In genomic region chr1:91730281-91730680, GRCm38 (mm10) we compare ENCODE assay signal across 24 mouse cellular contexts.
"Had no signal": no experiment of that assay in that cellular context is flagged by ENCODE, and none has a peak within 500 bp of the region (broad histone marks: within the 10 kb centered on the region; RNA-seq: fewer than 3 reads in every experiment).

No protein-coding gene starts in this region.

- H3K9ac ChIP-seq: kidney, embryonic 15.5 days; limb, embryonic 12.5 days; limb, embryonic 15.5 days; liver, embryonic 14.5 days; lung, embryonic 15.5 days; neural tube, embryonic 12.5 days; neural tube, embryonic 15.5 days; stomach, embryonic 15.5 days had no signal

- H3K36me3 ChIP-seq: kidney, embryonic 15.5 days; limb, embryonic 12.5 days; limb, embryonic 15.5 days; lung, embryonic 15.5 days; neural tube, embryonic 12.5 days; neural tube, embryonic 15.5 days; stomach, embryonic 15.5 days had no signal

- ATAC-seq: inflammation-experienced regulatory T-cells, adult 6 months had no signal

- H3K4me1 ChIP-seq: megakaryocyte, embryonic 14.5 days; stomach, embryonic 15.5 days had no signal

- H3K27ac ChIP-seq: kidney, embryonic 15.5 days; limb, embryonic 12.5 days; limb, embryonic 15.5 days; liver, embryonic 14.5 days; lung, embryonic 15.5 days; neural tube, embryonic 12.5 days; neural tube, embryonic 15.5 days; stomach, embryonic 15.5 days had no signal

- H3K9me3 ChIP-seq: kidney, embryonic 15.5 days; limb, embryonic 12.5 days; limb, embryonic 15.5 days; lung, embryonic 15.5 days; megakaryocyte, embryonic 14.5 days; neural tube, embryonic 12.5 days; neural tube, embryonic 15.5 days; stomach, embryonic 15.5 days had no signal

- DNase-seq: kidney, adult 11 months; kidney, adult 8-10 months; kidney, postnatal 10 days; kidney, postnatal 36 days; lung, adult 18-20 months; lung, postnatal 10 days; lung, postnatal 36 days; midbrain, embryonic 14.5 days; retina, postnatal 1 day; right cerebral cortex, postnatal 25 days; spleen, adult 18-20 months; thymus, adult 2 months; thymus, postnatal 14 days had no signal

- H3K4me3 ChIP-seq: kidney, embryonic 15.5 days; limb, embryonic 12.5 days; limb, embryonic 15.5 days; lung, embryonic 15.5 days; neural tube, embryonic 12.5 days; neural tube, embryonic 15.5 days; stomach, embryonic 15.5 days had no signal

- H3K4me2 ChIP-seq: kidney, embryonic 15.5 days; limb, embryonic 12.5 days; limb, embryonic 15.5 days; lung, embryonic 15.5 days; midbrain, embryonic 11.5 days; neural tube, embryonic 12.5 days; neural tube, embryonic 15.5 days; stomach, embryonic 15.5 days had no signal

- H3K27me3 ChIP-seq: limb, embryonic 15.5 days; lung, embryonic 15.5 days; stomach, embryonic 15.5 days had no signal
